ENCODE assay signal across 10 mouse cellular contexts in genomic region chr2:109692266-109693177, GRCm38 (mm10). TPM values are rescaled to one million over a fixed set of nuclear protein-coding genes. Genes with fewer than 3 reads are reported as not detected.
DNase-seq lines count a peak whose midpoint lies in the region; ATAC-seq lines count a peak whose summit lies in the region.
"Had no signal": no experiment of that assay in that cellular context is flagged by ENCODE, and none has a peak within 500 bp of the region (broad histone marks: within the 10 kb centered on the region; RNA-seq: fewer than 3 reads in every experiment).

No protein-coding gene starts in this region.

- ATAC-seq in heart, embryonic 13.5 days (ENCODE audit: extremely low read depth, insufficient number of reproducible peaks, low FRiP score, low TSS enrichment): no peak
- ATAC-seq in forebrain, embryonic 15.5 days (replicated peaks): peak; percentile 33; the same call in 1 of the 2 replicates
- peak; percentile 50 for ATAC-seq in neural tube, embryonic 14.5 days (ENCODE audit: low read depth)

- 3% methylated on average over 34 of the region's 34 CpGs for WGBS in heart, embryonic 13.5 days
- WGBS in forebrain, embryonic 15.5 days: 3% methylated on average over 34 of the region's 34 CpGs
- 3% methylated on average over 34 of the region's 34 CpGs for WGBS in neural tube, embryonic 14.5 days

- peaks cover 28% of the 10 kb centered on the region for H3K4me1 ChIP-seq in heart, embryonic 13.5 days
- H3K4me1 ChIP-seq in forebrain, embryonic 15.5 days: peaks cover 38% of the 10 kb centered on the region
- H3K4me1 ChIP-seq in neural tube, embryonic 14.5 days (ENCODE audit: control insufficient read depth, insufficient read depth, low read length): 0 out of 2 replicates have a peak, but pooled peaks cover 3% of the 10 kb centered on the region

- peaks cover 56% of the 10 kb centered on the region for H3K27me3 ChIP-seq in heart, embryonic 13.5 days (replicated peaks)
- H3K27me3 ChIP-seq in forebrain, embryonic 15.5 days: peaks cover 61% of the 10 kb centered on the region
- H3K27me3 ChIP-seq in neural tube, embryonic 14.5 days (ENCODE audit: control insufficient read depth, insufficient read depth, low read length): peaks cover 6% of the 10 kb centered on the region; the same call in 1 of the 2 replicates

- H3K27ac ChIP-seq in heart, embryonic 13.5 days (replicated peaks): no peak overlapping the region
- no peak overlapping the region for H3K27ac ChIP-seq in forebrain, embryonic 15.5 days (replicated peaks)
- no peak overlapping the region for H3K27ac ChIP-seq in neural tube, embryonic 14.5 days (ENCODE audit: low read depth, low read length)

- DNase-seq in heart, adult 9 months (ENCODE audit: low spot score in 2 of 2): no peak
- DNase-seq in cerebellum, adult 11 months: peak; percentile 48
- DNase-seq in left cerebral cortex, postnatal 4 days: peak; percentile 31
- no peak for DNase-seq in adrenal gland, postnatal 10 days
- no peak for DNase-seq in adipocyte (ENCODE audit: low spot score)

- intact Hi-C loops in left cerebral cortex, postnatal 4 days (cut with DNase I): loop anchor here (5.0 to 10.0 kb wide), 2 partner anchors 818 to 1725 kb away; no protein-coding TSS in a partner anchor

- peak overlapping the region; percentile 76 for H3K9ac ChIP-seq in heart, embryonic 13.5 days
- H3K9ac ChIP-seq in forebrain, embryonic 15.5 days (replicated peaks): peak overlapping the region; percentile 32; the same call in 1 of the 2 replicates
- peak overlapping the region; percentile 46 for H3K9ac ChIP-seq in neural tube, embryonic 14.5 days (replicated peaks; ENCODE audit: low read depth, low read length)

- peak overlapping the region; percentile 65 for H3K4me3 ChIP-seq in heart, embryonic 13.5 days
- peak overlapping the region; percentile 53 for H3K4me3 ChIP-seq in forebrain, embryonic 15.5 days
- peak overlapping the region; percentile 55 for H3K4me3 ChIP-seq in neural tube, embryonic 14.5 days (ENCODE audit: low read depth, low read length)

- H3K36me3 ChIP-seq in heart, embryonic 13.5 days: no peaks in the 10 kb centered on the region
- H3K36me3 ChIP-seq in forebrain, embryonic 15.5 days: no peaks in the 10 kb centered on the region
- no peaks in the 10 kb centered on the region for H3K36me3 ChIP-seq in neural tube, embryonic 14.5 days (ENCODE audit: control insufficient read depth, insufficient read depth, low read length)
- H3K36me3 ChIP-seq: G1E had no signal

- no peaks in the 10 kb centered on the region for H3K9me3 ChIP-seq in heart, embryonic 13.5 days
- no peaks in the 10 kb centered on the region for H3K9me3 ChIP-seq in forebrain, embryonic 15.5 days
- H3K9me3 ChIP-seq in neural tube, embryonic 14.5 days (ENCODE audit: control insufficient read depth, low read length): no peaks in the 10 kb centered on the region
- H3K9me3 ChIP-seq: G1E had no signal

- peak overlapping the region; percentile 94 for H3K4me2 ChIP-seq in heart, embryonic 13.5 days
- peak overlapping the region; percentile 76 for H3K4me2 ChIP-seq in forebrain, embryonic 15.5 days (replicated peaks)
- H3K4me2 ChIP-seq in neural tube, embryonic 14.5 days (ENCODE audit: low read depth, low read length): peak overlapping the region; percentile 79

RNA-seq across cellular contexts. Expression of gene Bdnf, which starts 18.0 kb away (rescaled TPM):
- 0.75 and 0.78 TPM in 2 replicates for polyA plus RNA-seq in heart, embryonic 13.5 days (2015; fragmentation: Nextera tagmentation; extraction: Ambion mirVana)
- polyA plus RNA-seq in forebrain, embryonic 15.5 days (2015; fragmentation: Nextera tagmentation; extraction: Ambion mirVana): 2.4 and 2.5 TPM in 2 replicates
- total RNA-seq in left cerebral cortex, postnatal 4 days (2021): 1 to 10 TPM; 3.7 to 5.0 TPM
- polyA plus RNA-seq in neural tube, embryonic 14.5 days (2014; fragmentation: Nextera tagmentation; extraction: Ambion mirVana): 5.0 and 5.7 TPM in 2 replicates
- total RNA-seq in adrenal gland, postnatal 10 days (2021): under 1 TPM; 0.24 to 0.63 TPM
- total RNA-seq: hematopoietic stem cell, adult 5-6 weeks had no signal
- polyA plus RNA-seq: G1E had no signal

Comparison
In these comparisons a context has a peak if more than half of its experiments do, and no peak if none do; other contexts are left out.
1. DNase-seq: peak in cerebellum, adult 11 months (single experiment) and left cerebral cortex, postnatal 4 days (single experiment); none in heart, adult 9 months (0 of 2), adrenal gland, postnatal 10 days (single experiment) and adipocyte (single experiment).
2. Peak in every context shown above with its lines, with median percentiles within 50 percentile points of each other: H3K4me2 ChIP-seq, H3K4me3 ChIP-seq and H3K9ac ChIP-seq.